Mouse (Mus musculus) G1E (cell line): ENCODE measurements around the gene Caln1. TPM values are rescaled to one million over a fixed set of nuclear protein-coding genes. Genes with fewer than 3 reads are reported as not detected.

ENCODE experiments used
- ATAC-seq: 2 replicates; pipeline ENCODE4 v1.8.0; 2016; ENCODE audit warnings: mild to moderate bottlenecking; ENCODE audit not compliant: insufficient number of reproducible peaks, poor library complexity, low FRiP score, severe bottlenecking; ENCODE audit errors: extremely low read depth
- DNase-seq: peaks from one replicate; pipeline ENCODE4 v3.0.0; 2012; ENCODE audit warnings: low spot score
- H3K27me3 ChIP-seq: 2 replicates; pipeline ENCODE4 v1.6.1; 2012; ENCODE audit warnings: mild to moderate bottlenecking, low read length, inconsistent platforms; ENCODE audit not compliant: insufficient read depth
- H3K36me3 ChIP-seq: replicated peaks from 2 replicates; pipeline ENCODE3; 2012; ENCODE audit warnings: mild to moderate bottlenecking, inconsistent platforms
- H3K4me1 ChIP-seq: 2 replicates; pipeline ENCODE4 v1.6.1; 2012; ENCODE audit warnings: low read depth, low read length, inconsistent platforms, mixed read lengths; ENCODE audit not compliant: insufficient read depth
- H3K4me3 ChIP-seq: 2 replicates; pipeline ENCODE4 v1.5.1; 2012; ENCODE audit warnings: low read depth, mild to moderate bottlenecking, inconsistent platforms, low read length, moderate library complexity, mixed read lengths
- H3K9me3 ChIP-seq: replicated peaks from 2 replicates; pipeline ENCODE4 v1.6.1; 2012; ENCODE audit warnings: inconsistent platforms
- CTCF ChIP-seq: IDR thresholded peaks from 2 replicates; pipeline ENCODE4 v1.5.1; 2012; ENCODE audit warnings: low read depth, low read length, inconsistent platforms, mixed read lengths
- GATA1 ChIP-seq: IDR thresholded peaks from 2 replicates; pipeline ENCODE4 v1.6.1; 2012; ENCODE audit warnings: borderline replicate concordance, low read length, inconsistent platforms, mixed read lengths
- GATA2 ChIP-seq: IDR thresholded peaks from 2 replicates; pipeline ENCODE4 v1.6.1; 2012; ENCODE audit warnings: low read depth, low read length, inconsistent platforms, borderline replicate concordance
- POLR2AphosphoS5 ChIP-seq: IDR thresholded peaks from 2 replicates; pipeline ENCODE4 v1.6.1; 2012; ENCODE audit warnings: low read depth, low read length, inconsistent platforms; ENCODE audit not compliant: insufficient replicate concordance
- TAL1 ChIP-seq: conservative IDR thresholded peaks from 2 replicates; pipeline ENCODE4 v1.6.1; 2012; ENCODE audit warnings: low read depth, low read length, inconsistent platforms, mixed read lengths
- polyA plus RNA-seq: library from polyadenylated mRNA; stranded (reverse); fragments of >175 nt; gene quantifications from 2 replicates; pipeline ENCODE4 v1.2.3, GENCODE M21; 2012
- total RNA-seq, 2 experiments: library from RNA; stranded (forward) in 1 of 2; stranded (reverse) in 1 of 2; fragments of 200-1000 nt in 1 of 2; fragments of >200 nt in 1 of 2; fragmentation: Nextera tagmentation in 1 of 2; gene quantifications; 2 replicates each; pipeline ENCODE4 v1.2.3; 2014 to 2017

Gene Caln1
- total and polyA plus RNA-seq, 3 experiments: 0.11 TPM; not detected in 2

DNA sequence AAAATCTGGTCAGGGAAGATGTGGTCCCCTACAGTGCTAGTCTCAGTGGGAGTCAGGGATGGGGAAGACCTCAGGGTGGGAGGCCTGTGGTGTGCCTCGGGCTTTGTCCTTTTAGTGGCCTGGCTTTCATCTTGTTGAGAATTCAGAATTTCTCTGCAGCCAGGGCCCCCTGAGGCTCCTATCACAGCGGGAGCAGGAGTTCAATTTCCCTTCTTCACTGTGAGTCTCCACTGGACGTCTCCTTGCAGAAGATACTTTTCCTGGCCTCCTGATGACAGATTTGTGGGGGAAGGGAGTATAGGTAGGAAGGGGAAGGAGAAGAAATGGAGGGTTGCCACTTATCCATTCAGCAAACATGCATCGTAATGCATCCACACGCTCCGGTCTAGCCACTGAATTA, 441.1 kb downstream of the Caln1 start:
- ATAC-seq (no peak), DNase-seq (no peak)
- Histone ChIP-seq H3K4me3 (no peak overlapping the region), H3K27me3 (no peaks in the 10 kb centered on the region), H3K9me3 (peaks cover 63% of the 10 kb centered on the region), H3K4me1 (no peaks in the 10 kb centered on the region), H3K36me3 (no peaks in the 10 kb centered on the region)
- no peak for TF ChIP-seq CTCF
- TF ChIP-seq GATA2: no peak
- no peak for TF ChIP-seq TAL1
- no peak for TF ChIP-seq POLR2AphosphoS5
- TF ChIP-seq GATA1: no peak

DNA sequence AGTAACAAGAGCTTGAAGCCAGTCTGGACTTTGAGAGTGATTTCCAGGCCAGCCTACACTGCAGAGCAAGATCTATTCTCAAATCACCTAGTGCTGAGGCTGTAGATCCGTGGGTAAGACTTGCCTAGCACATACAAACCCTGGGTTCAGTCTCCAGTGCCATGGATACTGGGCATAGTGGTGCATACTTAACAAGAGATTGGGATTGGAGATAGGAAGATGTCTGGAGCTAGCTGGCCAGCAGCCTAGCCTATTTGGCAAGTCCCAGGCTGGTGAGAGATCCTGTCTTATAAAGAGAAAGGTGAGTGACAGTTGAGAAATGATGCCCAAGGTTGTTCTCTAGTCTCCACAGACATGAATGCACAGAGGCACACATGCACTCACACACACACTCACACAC, 441.6 kb downstream of the Caln1 start:
- TF ChIP-seq POLR2AphosphoS5: no peak
- no peak for TF ChIP-seq CTCF
- TF ChIP-seq GATA1: no peak
- Histone ChIP-seq H3K27me3 (no peaks in the 10 kb centered on the region), H3K36me3 (no peaks in the 10 kb centered on the region), H3K4me1 (no peaks in the 10 kb centered on the region), H3K4me3 (no peak overlapping the region), H3K9me3 (peaks cover 66% of the 10 kb centered on the region)
- DNase-seq (no peak), ATAC-seq (no peak)

DNA sequence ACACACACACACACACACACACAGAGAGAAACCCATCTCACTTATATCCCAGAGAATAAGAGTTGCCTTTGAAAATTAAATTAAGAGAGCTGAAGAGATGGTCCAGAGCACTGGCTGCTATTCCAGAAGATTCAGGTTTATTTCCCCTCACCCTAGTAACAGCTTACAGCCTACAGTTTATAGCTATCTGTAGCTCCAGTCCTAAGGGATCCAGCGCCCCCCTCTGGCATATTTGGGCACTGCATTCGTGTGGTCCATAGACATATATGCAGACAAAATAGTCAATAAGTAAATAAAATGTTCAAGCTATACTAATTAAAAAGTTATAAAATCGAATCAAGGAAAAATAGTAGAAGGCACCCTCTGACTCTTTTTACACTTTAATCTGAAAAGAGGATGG, 442.0 kb downstream of the Caln1 start:
- ATAC-seq (no peak), DNase-seq (no peak)
- Histone ChIP-seq H3K4me3 (no peak overlapping the region), H3K36me3 (no peaks in the 10 kb centered on the region), H3K9me3 (peaks cover 69% of the 10 kb centered on the region), H3K27me3 (no peaks in the 10 kb centered on the region), H3K4me1 (no peaks in the 10 kb centered on the region)
- TF ChIP-seq CTCF (no peak), TAL1 (no peak), POLR2AphosphoS5 (no peak), GATA1 (no peak), GATA2 (no peak)

DNA sequence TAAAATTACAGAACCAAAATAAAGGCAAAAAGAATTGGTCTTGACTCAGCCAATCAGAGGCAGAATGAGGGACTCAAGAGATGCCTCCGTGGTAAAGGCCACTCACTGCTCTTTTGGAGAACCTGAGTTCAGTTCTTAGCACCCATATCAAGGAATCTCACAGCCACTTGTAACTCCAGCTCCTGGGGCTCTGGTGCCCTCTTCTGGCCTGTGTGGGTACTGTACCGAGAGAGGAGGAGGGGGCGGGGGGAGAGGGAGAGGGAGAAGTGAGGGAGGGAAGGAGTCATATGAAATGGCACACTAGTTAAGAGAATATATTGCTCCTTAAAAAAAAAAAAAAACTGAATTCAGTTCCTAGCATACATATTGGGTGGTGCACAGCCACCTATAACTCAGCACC, 442.7 kb downstream of the Caln1 start:
- TF ChIP-seq GATA2: no peak
- no peak for TF ChIP-seq CTCF
- TF ChIP-seq TAL1: no peak
- no peak for TF ChIP-seq POLR2AphosphoS5
- no peak for TF ChIP-seq GATA1
- Histone ChIP-seq H3K4me3 (no peak overlapping the region), H3K27me3 (no peaks in the 10 kb centered on the region), H3K9me3 (peaks cover 68% of the 10 kb centered on the region), H3K36me3 (no peaks in the 10 kb centered on the region), H3K4me1 (no peaks in the 10 kb centered on the region)
- no peak for ATAC-seq
- DNase-seq: no peak

DNA sequence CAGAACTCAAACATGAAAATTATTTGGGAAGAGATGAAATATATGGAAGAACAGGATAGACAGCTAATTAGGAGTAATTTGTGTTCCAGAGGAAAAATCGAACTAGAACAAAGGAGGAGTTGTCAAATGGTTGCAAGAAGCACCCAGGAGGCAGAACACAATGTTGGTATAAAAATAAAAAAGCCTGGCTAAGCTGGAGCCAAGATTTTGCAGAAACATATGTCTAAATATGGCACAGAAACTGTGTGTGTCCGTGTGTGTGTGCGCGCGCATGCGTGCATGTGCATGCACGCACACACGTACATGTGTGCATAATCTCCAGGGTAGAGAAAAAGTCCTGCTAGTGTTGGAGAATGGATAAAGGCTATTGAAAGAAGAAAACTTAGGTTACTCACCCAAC, 443.3 kb downstream of the Caln1 start:
- H3K4me3 ChIP-seq: no peak overlapping the region
- DNase-seq (no peak), ATAC-seq (no peak)
- no peaks in the 10 kb centered on the region for H3K36me3 ChIP-seq
- TF ChIP-seq GATA1 (no peak), GATA2 (no peak), CTCF (no peak), TAL1 (no peak), POLR2AphosphoS5 (no peak)
- no peaks in the 10 kb centered on the region for H3K4me1 ChIP-seq
- H3K27me3 ChIP-seq: no peaks in the 10 kb centered on the region
- H3K9me3 ChIP-seq: peaks cover 67% of the 10 kb centered on the region

DNA sequence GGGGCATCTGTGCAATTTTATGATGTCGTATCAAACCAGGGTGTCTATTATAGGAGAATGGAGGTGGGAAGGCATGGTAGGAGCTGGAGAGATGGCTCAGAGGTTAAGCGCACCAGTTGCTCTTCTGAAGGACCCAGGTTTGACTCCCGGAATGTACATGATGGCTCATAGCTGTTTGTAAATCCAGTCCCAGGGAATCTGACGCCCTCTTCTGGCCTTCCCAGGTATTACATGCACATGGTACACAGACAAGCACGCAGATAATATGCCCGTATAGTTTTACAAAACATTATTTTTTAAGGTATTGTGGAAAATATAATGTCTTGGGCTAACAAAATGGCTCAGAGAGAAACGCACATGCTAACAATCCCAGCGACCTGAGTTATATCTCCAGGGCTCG, 443.8 kb downstream of the Caln1 start:
- DNase-seq: no peak
- ATAC-seq: no peak
- H3K4me3 ChIP-seq: no peak overlapping the region
- no peaks in the 10 kb centered on the region for H3K27me3 ChIP-seq
- no peaks in the 10 kb centered on the region for H3K36me3 ChIP-seq
- H3K9me3 ChIP-seq: peaks cover 67% of the 10 kb centered on the region
- TF ChIP-seq GATA1: no peak
- TF ChIP-seq GATA2: no peak
- TF ChIP-seq CTCF: no peak
- no peaks in the 10 kb centered on the region for H3K4me1 ChIP-seq

DNA sequence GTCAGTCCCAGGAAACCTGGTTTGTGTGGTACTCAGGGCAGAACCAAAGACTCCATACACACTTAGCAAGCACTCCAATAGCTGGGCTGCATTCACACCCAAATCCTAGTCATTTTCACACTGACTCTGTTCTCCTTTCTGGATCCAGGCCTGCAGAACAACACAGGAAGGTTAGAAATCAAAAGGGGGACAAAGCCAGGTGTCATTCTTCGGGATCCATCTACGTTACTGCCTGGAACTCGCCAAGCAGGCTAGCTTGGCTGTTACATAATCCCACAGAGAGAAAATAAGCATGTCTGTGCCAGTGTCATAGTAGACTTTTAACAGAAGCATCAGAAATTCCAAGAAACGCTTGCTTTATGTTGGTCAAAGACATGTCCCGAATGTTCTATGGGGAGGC, 446.1 kb downstream of the Caln1 start:
- peaks cover 64% of the 10 kb centered on the region for H3K9me3 ChIP-seq
- H3K27me3 ChIP-seq: no peaks in the 10 kb centered on the region
- DNase-seq: no peak
- H3K36me3 ChIP-seq: no peaks in the 10 kb centered on the region
- no peak overlapping the region for H3K4me3 ChIP-seq
- TF ChIP-seq POLR2AphosphoS5 (no peak), GATA1 (no peak), GATA2 (no peak), TAL1 (no peak), CTCF (no peak)
- no peaks in the 10 kb centered on the region for H3K4me1 ChIP-seq
- no peak for ATAC-seq
